Mouse (Mus musculus) urinary bladder, postnatal 36 days (tissue): ENCODE data around the gene St6galnac5.

ENCODE experiments used
- DNase-seq, 2 experiments: peaks; one replicate each; pipeline ENCODE4 v3.0.0; 2022; ENCODE audit warnings: low spot score in 2 of 2, mixed read lengths in 1 of 2

Gene St6galnac5

GRCm38 (mm10) chr3:152913625-152914024 is 68.4 kb downstream of the St6galnac5 start:
- DNase-seq = no peak

GRCm38 (mm10) chr3:152913150-152913549 is 68.9 kb downstream of the St6galnac5 start:
- DNase-seq = no peak

GRCm38 (mm10) chr3:152912216-152913101 is 69.6 kb downstream of the St6galnac5 start:
- DNase-seq = no peak

- DNase-seq = no peak
Observed at GRCm38 (mm10) chr3:152911578-152911977, 70.5 kb downstream of the St6galnac5 start.

- no peak for DNase-seq
Observed at GRCm38 (mm10) chr3:152907683-152908082, 74.4 kb downstream of the St6galnac5 start.

GRCm38 (mm10) chr3:152907087-152907486 is 75.0 kb downstream of the St6galnac5 start:
- no peak for DNase-seq

GRCm38 (mm10) chr3:152905800-152906199 is 76.2 kb downstream of the St6galnac5 start:
- DNase-seq = no peak

GRCm38 (mm10) chr3:152905026-152905425 is 77.0 kb downstream of the St6galnac5 start:
- no peak for DNase-seq

GRCm38 (mm10) chr3:152898906-152899305 is 83.1 kb downstream of the St6galnac5 start:
- DNase-seq = no peak

- no peak for DNase-seq
Observed at GRCm38 (mm10) chr3:152897196-152897595, 84.8 kb downstream of the St6galnac5 start.

GRCm38 (mm10) chr3:152896111-152896510 is 85.9 kb downstream of the St6galnac5 start:
- DNase-seq = no peak

- DNase-seq = no peak
Observed at GRCm38 (mm10) chr3:152894935-152895334, 87.1 kb downstream of the St6galnac5 start.

GRCm38 (mm10) chr3:152888116-152888515 is 93.9 kb downstream of the St6galnac5 start:
- DNase-seq = no peak

- no peak for DNase-seq
Observed at GRCm38 (mm10) chr3:152886749-152887148, 95.3 kb downstream of the St6galnac5 start.

- DNase-seq = no peak
Observed at GRCm38 (mm10) chr3:152883556-152883955, 98.5 kb downstream of the St6galnac5 start.

- DNase-seq = no peak
Observed at GRCm38 (mm10) chr3:152881706-152882105, 100.3 kb downstream of the St6galnac5 start.

- no peak for DNase-seq
Observed at GRCm38 (mm10) chr3:152880121-152880835, 101.8 kb downstream of the St6galnac5 start.

- no peak for DNase-seq
Observed at GRCm38 (mm10) chr3:152875723-152876290, 106.2 kb downstream of the St6galnac5 start.

- no peak for DNase-seq
Observed at GRCm38 (mm10) chr3:152874431-152875355, 107.4 kb downstream of the St6galnac5 start.

GRCm38 (mm10) chr3:152872596-152872995 is 109.5 kb downstream of the St6galnac5 start:
- no peak for DNase-seq

- no peak for DNase-seq
Observed at GRCm38 (mm10) chr3:152872054-152872453, 110.0 kb downstream of the St6galnac5 start.
